Mouse (Mus musculus): Measurements from ENCODE around the gene Tff1. TPM values are rescaled to one million over a fixed set of nuclear protein-coding genes. Genes with fewer than 3 reads are reported as not detected.

The Tff1 gene
- polyA plus RNA-seq, 1 experiment = not detected

DNA sequence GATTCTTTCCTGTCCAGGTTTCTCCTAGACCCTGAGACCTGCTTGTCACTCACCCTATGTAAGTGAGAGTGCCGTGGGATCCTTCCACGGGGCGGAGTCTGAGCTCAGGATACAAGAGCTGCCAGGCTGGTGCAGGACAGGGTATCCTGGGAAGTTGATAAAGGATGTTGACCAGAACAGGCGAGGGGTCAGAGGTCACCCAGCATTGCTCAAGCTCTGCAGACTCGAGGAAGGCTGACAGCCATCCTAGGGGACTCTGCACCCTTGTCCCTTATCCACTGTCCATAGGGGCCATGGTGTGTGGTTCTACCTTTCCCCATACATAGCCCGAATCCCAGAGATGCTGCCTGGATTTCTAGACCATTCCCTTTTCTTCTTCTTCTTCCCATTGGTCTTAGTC lies 49.0 kb downstream of the Tff1 start:
- H3K9me3 ChIP-seq = no peaks in the 10 kb centered on the region
- peaks cover 72% of the 10 kb centered on the region for H3K36me3 ChIP-seq (replicated peaks; ENCODE audit: low read length)
- TF ChIP-seq FLI1 (IDR thresholded peaks at IDR 0.05; ENCODE audit: low read length) (no peak), GATA1 (IDR thresholded peaks at IDR 0.05; ENCODE audit: borderline replicate concordance, low read length) (no peak)
- no peaks in the 10 kb centered on the region for H3K4me1 ChIP-seq
- no peak overlapping the region for H3K4me3 ChIP-seq (replicated peaks)
- peaks cover 3% of the 10 kb centered on the region for H3K27me3 ChIP-seq (replicated peaks)

DNA sequence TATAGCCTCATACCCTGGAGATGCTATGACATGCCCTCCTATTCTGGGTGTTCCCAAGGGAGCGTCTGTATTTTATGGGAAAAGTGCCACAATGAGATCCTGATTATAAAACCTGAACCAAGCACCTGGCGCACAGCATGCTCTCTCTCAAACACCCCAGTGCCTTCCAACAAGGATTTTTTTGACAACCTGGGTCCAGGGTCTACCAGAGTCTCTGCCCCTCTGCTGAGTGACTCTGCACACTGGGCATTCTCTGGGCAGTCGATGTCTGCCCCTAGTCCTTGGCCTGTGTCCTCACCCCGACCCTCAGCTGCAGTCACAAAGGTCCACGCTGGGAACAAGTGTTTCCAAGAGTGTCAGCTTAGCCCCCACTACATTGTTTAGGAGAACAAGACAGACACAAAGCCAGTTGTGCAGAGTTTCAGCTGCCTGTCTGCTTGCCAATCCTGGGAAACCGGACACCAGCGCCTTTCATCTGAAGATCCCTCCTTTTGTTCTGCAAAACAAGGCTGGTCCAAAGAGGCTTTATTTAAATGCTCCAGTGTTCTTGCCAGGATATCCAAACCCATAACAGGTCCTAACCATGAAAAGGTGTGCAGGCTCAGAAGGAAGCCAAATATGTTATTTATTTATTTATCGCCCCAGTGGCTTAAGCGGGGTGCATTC lies 51.8 kb downstream of the Tff1 start:
- no peaks in the 10 kb centered on the region for H3K9me3 ChIP-seq
- peaks cover 3% of the 10 kb centered on the region for H3K27me3 ChIP-seq (replicated peaks)
- no peak overlapping the region for H3K4me3 ChIP-seq (replicated peaks)
- H3K36me3 ChIP-seq (replicated peaks; ENCODE audit: low read length) = peaks cover 96% of the 10 kb centered on the region
- TF ChIP-seq GATA1 (IDR thresholded peaks at IDR 0.05; ENCODE audit: borderline replicate concordance, low read length) = no peak
- no peak for TF ChIP-seq FLI1 (IDR thresholded peaks at IDR 0.05; ENCODE audit: low read length)
- H3K4me1 ChIP-seq = no peaks in the 10 kb centered on the region

Other genes with a start within 250 kb of the Tff1 start
- gene Umodl1, start 210.6 kb downstream of the Tff1 start, polyA plus RNA-seq (2012; ENCODE audit: insufficient read depth, low replicate concordance) = 0.03 TPM in 1 of 2 replicates, not detected in the other
- gene Abcg1, start 107.6 kb downstream of the Tff1 start, polyA plus RNA-seq (2012; ENCODE audit: insufficient read depth, low replicate concordance) = 5.5 and 7.8 TPM in 2 replicates
- not detected in 2 replicates for gene Tff3, start 35.6 kb downstream of the Tff1 start, polyA plus RNA-seq (2012; ENCODE audit: insufficient read depth, low replicate concordance)
- not detected in 2 replicates for gene Tff2, start 21.0 kb downstream of the Tff1 start, polyA plus RNA-seq (2012; ENCODE audit: insufficient read depth, low replicate concordance)
- gene Tmprss3, start 33.7 kb upstream of the Tff1 start, polyA plus RNA-seq (2012; ENCODE audit: insufficient read depth, low replicate concordance) = 0.10 TPM in 1 of 2 replicates, not detected in the other
- gene Ubash3a, start 42.6 kb upstream of the Tff1 start, polyA plus RNA-seq (2012; ENCODE audit: insufficient read depth, low replicate concordance) = 45.2 and 56.2 TPM in 2 replicates
- gene Rsph1, start 112.1 kb upstream of the Tff1 start, polyA plus RNA-seq (2012; ENCODE audit: insufficient read depth, low replicate concordance) = 0.12 TPM in 1 of 2 replicates, not detected in the other
- gene Slc37a1, start 121.5 kb upstream of the Tff1 start, polyA plus RNA-seq (2012; ENCODE audit: insufficient read depth, low replicate concordance) = 3.4 and 4.1 TPM in 2 replicates
- gene Pde9a, start 220.9 kb upstream of the Tff1 start, polyA plus RNA-seq (2012; ENCODE audit: insufficient read depth, low replicate concordance) = not detected in 2 replicates